16 mouse cellular contexts compared by ENCODE assay signal in the genomic region with DNA sequence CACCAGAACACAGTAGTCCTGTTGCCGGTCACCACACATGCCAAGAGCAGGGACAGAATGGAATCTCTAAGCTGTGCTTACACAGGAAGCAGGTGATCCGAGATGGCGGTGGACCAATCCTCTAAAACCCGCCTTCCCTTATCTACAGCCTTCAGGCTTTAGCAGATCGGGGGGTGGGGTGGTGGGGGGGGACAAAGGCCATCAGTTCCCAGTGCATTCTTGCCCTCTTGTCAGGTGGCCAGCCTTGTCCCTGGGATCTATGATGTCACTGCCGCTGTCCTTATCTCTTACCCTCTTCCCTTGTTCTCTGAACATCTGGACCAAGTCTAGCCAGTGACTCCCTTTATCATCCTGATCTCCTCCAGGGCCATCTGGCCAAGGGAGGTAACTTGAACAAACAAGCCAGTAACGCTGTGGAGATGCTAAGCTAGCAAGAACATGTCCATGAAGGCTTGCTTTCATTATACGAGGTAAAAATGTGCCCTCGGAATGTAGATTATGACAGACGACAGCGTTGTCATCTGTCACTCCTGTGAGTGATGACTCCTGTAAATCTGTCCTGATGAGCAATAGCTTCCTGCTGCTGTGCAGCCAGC. TPM values are rescaled to one million over a fixed set of nuclear protein-coding genes. Genes with fewer than 3 reads are reported as not detected.
DNase-seq lines count a peak whose midpoint lies in the region; ATAC-seq and TF ChIP-seq lines count a peak whose summit lies in the region.
"Had no signal": no experiment of that assay in that cellular context is flagged by ENCODE, and none has a peak within 500 bp of the region (broad histone marks: within the 10 kb centered on the region; RNA-seq: fewer than 3 reads in every experiment).

No protein-coding gene starts in this region.

- H3K4me2 ChIP-seq in kidney, postnatal 0 days (ENCODE audit: low read length): no peak overlapping the region
- H3K4me2 ChIP-seq in heart, postnatal 0 days (ENCODE audit: low read depth, low read length): no peak overlapping the region
- H3K4me2 ChIP-seq: kidney, embryonic 15.5 days had no signal

- H3K36me3 ChIP-seq in erythroblast, embryonic 14.5 days (ENCODE audit: control insufficient read depth): no peaks in the 10 kb centered on the region; the same call in 1 of the 2 replicates
- no peaks in the 10 kb centered on the region for H3K36me3 ChIP-seq in kidney, postnatal 0 days (ENCODE audit: insufficient read depth, low read length)
- peaks cover 13% of the 10 kb centered on the region; the same call in 1 of the 2 replicates for H3K36me3 ChIP-seq in heart, postnatal 0 days (replicated peaks; ENCODE audit: control insufficient read depth, insufficient read depth, low read length)
- peaks cover 11% of the 10 kb centered on the region for H3K36me3 ChIP-seq in forebrain, embryonic 10.5 days (replicated peaks)

- H3K4me3 ChIP-seq in erythroblast, embryonic 14.5 days (replicated peaks): peak overlapping the region; percentile 38
- no peak overlapping the region for H3K4me3 ChIP-seq in kidney, postnatal 0 days (replicated peaks; ENCODE audit: low read depth, low read length)
- H3K4me3 ChIP-seq in heart, postnatal 0 days (ENCODE audit: low read depth, low read length): no peak overlapping the region
- no peak overlapping the region for H3K4me3 ChIP-seq in forebrain, embryonic 10.5 days
- H3K4me3 ChIP-seq: kidney, embryonic 15.5 days; myocyte had no signal

- H3K27me3 ChIP-seq in erythroblast, embryonic 14.5 days (ENCODE audit: control insufficient read depth): no peaks in the 10 kb centered on the region
- no peaks in the 10 kb centered on the region for H3K27me3 ChIP-seq in kidney, postnatal 0 days (ENCODE audit: insufficient read depth, low read length)
- no peaks in the 10 kb centered on the region for H3K27me3 ChIP-seq in heart, postnatal 0 days (ENCODE audit: control insufficient read depth, insufficient read depth, low read length)
- no peaks in the 10 kb centered on the region for H3K27me3 ChIP-seq in forebrain, embryonic 10.5 days (ENCODE audit: poor library complexity, severe bottlenecking)
- H3K27me3 ChIP-seq: kidney, embryonic 15.5 days had no signal

- no peak for TF ChIP-seq EP300 in heart, postnatal 0 days (IDR thresholded peaks at IDR 0.05; ENCODE audit: low read depth)

- 52% methylated on average over 11 of the region's 11 CpGs for WGBS in kidney, postnatal 0 days
- WGBS in heart, postnatal 0 days: 28% methylated on average over 11 of the region's 11 CpGs
- WGBS in forebrain, embryonic 10.5 days: 88% methylated on average over 11 of the region's 11 CpGs

- 0 out of 2 replicates have a peak overlapping the region, but pooled peaks have one; percentile 14 for H3K9ac ChIP-seq in kidney, postnatal 0 days (ENCODE audit: low read depth, low read length)
- no peak overlapping the region for H3K9ac ChIP-seq in heart, postnatal 0 days (replicated peaks; ENCODE audit: low read depth, low read length)
- H3K9ac ChIP-seq: kidney, embryonic 15.5 days had no signal

- no peak overlapping the region for H3K27ac ChIP-seq in kidney, postnatal 0 days
- H3K27ac ChIP-seq in heart, postnatal 0 days (ENCODE audit: low read depth): no peak overlapping the region
- H3K27ac ChIP-seq in forebrain, embryonic 10.5 days: no peak overlapping the region
- H3K27ac ChIP-seq: kidney, embryonic 15.5 days had no signal

- DNase-seq in kidney, postnatal 0 days (ENCODE audit: low spot score): no peak
- DNase-seq in kidney, adult 9 months: no peak
- peak; percentile 30 for DNase-seq in heart, postnatal 0 days (ENCODE audit: low spot score)
- no peak for DNase-seq in forebrain, embryonic 10.5 days (ENCODE audit: extremely low spot score, low spot score)
- DNase-seq in spleen, adult 18-20 months: no peak
- DNase-seq: lung, postnatal 14 days; retina, postnatal 1 day had no signal

- H3K9me3 ChIP-seq in erythroblast, embryonic 14.5 days (ENCODE audit: control insufficient read depth, low read length): no peaks in the 10 kb centered on the region
- H3K9me3 ChIP-seq in kidney, postnatal 0 days (replicated peaks; ENCODE audit: low read length): no peaks in the 10 kb centered on the region
- no peaks in the 10 kb centered on the region for H3K9me3 ChIP-seq in heart, postnatal 0 days (replicated peaks; ENCODE audit: control insufficient read depth, low read length)
- H3K9me3 ChIP-seq in forebrain, embryonic 10.5 days: no peaks in the 10 kb centered on the region
- H3K9me3 ChIP-seq: kidney, embryonic 15.5 days had no signal

- ATAC-seq in erythroblast, adult 5-6 weeks (replicated peaks; ENCODE audit: low FRiP score, poor library complexity, severe bottlenecking): no peak
- no peak for ATAC-seq in kidney, postnatal 0 days (replicated peaks; ENCODE audit: low FRiP score, low read depth)
- peak; percentile 64; the same call in 1 of the 2 replicates for ATAC-seq in heart, postnatal 0 days (ENCODE audit: insufficient read depth, low read depth)
- peak; percentile 92 for ATAC-seq in megakaryocyte-erythroid progenitor cell, adult 5-6 weeks (replicated peaks; ENCODE audit: low FRiP score, low TSS enrichment, poor library complexity, severe bottlenecking)
- ATAC-seq: forebrain, embryonic 14.5 days had no signal

- peaks cover 19% of the 10 kb centered on the region for H3K4me1 ChIP-seq in erythroblast, embryonic 14.5 days (ENCODE audit: control insufficient read depth)
- H3K4me1 ChIP-seq in kidney, postnatal 0 days (replicated peaks; ENCODE audit: insufficient read depth, low read length): no peaks in the 10 kb centered on the region
- H3K4me1 ChIP-seq in heart, postnatal 0 days (ENCODE audit: control insufficient read depth, insufficient read depth): no peaks in the 10 kb centered on the region
- H3K4me1 ChIP-seq in forebrain, embryonic 10.5 days: peaks cover 13% of the 10 kb centered on the region

- TF ChIP-seq CTCF in kidney, postnatal 0 days (IDR thresholded peaks at IDR 0.05; ENCODE audit: low read depth): no peak
- TF ChIP-seq CTCF in heart, postnatal 0 days (IDR thresholded peaks at IDR 0.05; ENCODE audit: low read depth): no peak

RNA-seq across cellular contexts. Expression of gene As3mt, which starts 20.8 kb away (rescaled TPM):
- polyA plus RNA-seq in erythroblast, embryonic 14.5 days (2012): 0.07 TPM in 1 of 2 replicates, not detected in the other
- 2.9 TPM in 2 replicates for total RNA-seq in erythroblast, adult 5-6 weeks (2015; ENCODE audit: low replicate concordance)
- 4.2 and 5.9 TPM in 2 replicates for total RNA-seq in erythroblast, adult 5-6 weeks (2017; ENCODE audit: low replicate concordance)
- polyA plus RNA-seq in kidney, postnatal 0 days (2015; fragmentation: Nextera tagmentation; extraction: Ambion mirVana): 59.4 and 65.0 TPM in 2 replicates
- 24.1 and 33.7 TPM in 2 replicates for total RNA-seq in heart, postnatal 0 days (2014; rRNA removed; ENCODE audit: low replicate concordance)
- polyA plus RNA-seq in heart, postnatal 0 days (2015; fragmentation: Nextera tagmentation; extraction: Ambion mirVana): 54.4 and 61.7 TPM in 2 replicates
- total RNA-seq in megakaryocyte-erythroid progenitor cell, adult 5-6 weeks (2014; fragmentation: Nextera tagmentation): 6.5 and 6.6 TPM in 2 replicates
- total RNA-seq in megakaryocyte-erythroid progenitor cell, adult 5-6 weeks (2017): 1.6 and 16.2 TPM in 2 replicates
- polyA plus RNA-seq in forebrain, embryonic 10.5 days (2016; fragmentation: Nextera tagmentation; extraction: Ambion mirVana): 23.9 and 27.3 TPM in 2 replicates

RNA-seq across cellular contexts. Expression of gene Cnnm2, which starts 33.4 kb away (rescaled TPM):
- polyA plus RNA-seq in erythroblast, embryonic 14.5 days (2012): 3.5 and 4.9 TPM in 2 replicates
- total RNA-seq in erythroblast, adult 5-6 weeks (2015; ENCODE audit: low replicate concordance): 34.0 and 36.6 TPM in 2 replicates
- total RNA-seq in erythroblast, adult 5-6 weeks (2017; ENCODE audit: low replicate concordance): 51.7 and 58.0 TPM in 2 replicates
- 11.0 and 12.0 TPM in 2 replicates for polyA plus RNA-seq in kidney, postnatal 0 days (2015; fragmentation: Nextera tagmentation; extraction: Ambion mirVana)
- total RNA-seq in heart, postnatal 0 days (2014; rRNA removed; ENCODE audit: low replicate concordance): 11.0 and 15.0 TPM in 2 replicates
- 1.8 and 2.1 TPM in 2 replicates for polyA plus RNA-seq in heart, postnatal 0 days (2015; fragmentation: Nextera tagmentation; extraction: Ambion mirVana)
- 20.3 and 22.0 TPM in 2 replicates for total RNA-seq in megakaryocyte-erythroid progenitor cell, adult 5-6 weeks (2014; fragmentation: Nextera tagmentation)
- 7.0 and 13.6 TPM in 2 replicates for total RNA-seq in megakaryocyte-erythroid progenitor cell, adult 5-6 weeks (2017)
- 1.3 and 1.7 TPM in 2 replicates for polyA plus RNA-seq in forebrain, embryonic 10.5 days (2016; fragmentation: Nextera tagmentation; extraction: Ambion mirVana)

RNA-seq across cellular contexts. Expression of gene Borcs7, which starts 38.3 kb away (rescaled TPM):
- polyA plus RNA-seq in erythroblast, embryonic 14.5 days (2012): 0.06 and 0.10 TPM in 2 replicates
- total RNA-seq in erythroblast, adult 5-6 weeks (2015; ENCODE audit: low replicate concordance): 0.63 TPM in 1 of 2 replicates, not detected in the other
- 0.28 and 0.85 TPM in 2 replicates for total RNA-seq in erythroblast, adult 5-6 weeks (2017; ENCODE audit: low replicate concordance)
- polyA plus RNA-seq in kidney, postnatal 0 days (2015; fragmentation: Nextera tagmentation; extraction: Ambion mirVana): 21.3 TPM in 2 replicates
- 2.4 and 9.0 TPM in 2 replicates for total RNA-seq in heart, postnatal 0 days (2014; rRNA removed; ENCODE audit: low replicate concordance)
- 18.7 and 22.2 TPM in 2 replicates for polyA plus RNA-seq in heart, postnatal 0 days (2015; fragmentation: Nextera tagmentation; extraction: Ambion mirVana)
- 11.3 TPM in 2 replicates for total RNA-seq in megakaryocyte-erythroid progenitor cell, adult 5-6 weeks (2014; fragmentation: Nextera tagmentation)
- total RNA-seq in megakaryocyte-erythroid progenitor cell, adult 5-6 weeks (2017): 3.5 and 4.3 TPM in 2 replicates
- polyA plus RNA-seq in forebrain, embryonic 10.5 days (2016; fragmentation: Nextera tagmentation; extraction: Ambion mirVana): 13.7 and 13.9 TPM in 2 replicates

RNA-seq across cellular contexts. Expression of gene Cyp17a1, which starts 55.1 kb away (rescaled TPM):
- not detected in 2 replicates for polyA plus RNA-seq in erythroblast, embryonic 14.5 days (2012)
- not detected in 2 replicates for total RNA-seq in erythroblast, adult 5-6 weeks (2015; ENCODE audit: low replicate concordance)
- total RNA-seq in erythroblast, adult 5-6 weeks (2017; ENCODE audit: low replicate concordance): not detected in 2 replicates
- not detected in 2 replicates for polyA plus RNA-seq in kidney, postnatal 0 days (2015; fragmentation: Nextera tagmentation; extraction: Ambion mirVana)
- total RNA-seq in heart, postnatal 0 days (2014; rRNA removed; ENCODE audit: low replicate concordance): 0.08 and 3.9 TPM in 2 replicates
- 0.68 and 0.88 TPM in 2 replicates for polyA plus RNA-seq in heart, postnatal 0 days (2015; fragmentation: Nextera tagmentation; extraction: Ambion mirVana)
- not detected in 2 replicates for total RNA-seq in megakaryocyte-erythroid progenitor cell, adult 5-6 weeks (2014; fragmentation: Nextera tagmentation)
- not detected in 2 replicates for total RNA-seq in megakaryocyte-erythroid progenitor cell, adult 5-6 weeks (2017)
- polyA plus RNA-seq in forebrain, embryonic 10.5 days (2016; fragmentation: Nextera tagmentation; extraction: Ambion mirVana): not detected in 2 replicates
- total RNA-seq: heart, adult 18-20 months; left cerebral cortex, postnatal 14 days had no signal
- polyA plus RNA-seq: forebrain, embryonic 14.5 days; myocyte; stomach, embryonic 14.5 days had no signal

Comparison
In these comparisons a context has a peak if more than half of its experiments do, and no peak if none do; other contexts are left out.
1. ATAC-seq: peak in heart, postnatal 0 days (single experiment) and megakaryocyte-erythroid progenitor cell, adult 5-6 weeks (single experiment); none in erythroblast, adult 5-6 weeks (single experiment) and kidney, postnatal 0 days (single experiment).
2. RNA of gene As3mt, which starts 20.8 kb away (polyA plus RNA-seq): 54.4 to 61.7 TPM in heart, postnatal 0 days, 59.4 to 65.0 TPM in kidney, postnatal 0 days and 23.9 to 27.3 TPM in forebrain, embryonic 10.5 days; 0.07 TPM in erythroblast, embryonic 14.5 days; every median in the first group is over 10 times any median in the second.
3. RNA of gene Borcs7, which starts 38.3 kb away (polyA plus RNA-seq): 18.7 to 22.2 TPM in heart, postnatal 0 days, 21.3 TPM in kidney, postnatal 0 days and 13.7 to 13.9 TPM in forebrain, embryonic 10.5 days; 0.06 to 0.10 TPM in erythroblast, embryonic 14.5 days; every median in the first group is over 10 times any median in the second.